Comparison of ENCODE assay signal across 9 mouse cellular contexts in the genomic region with DNA sequence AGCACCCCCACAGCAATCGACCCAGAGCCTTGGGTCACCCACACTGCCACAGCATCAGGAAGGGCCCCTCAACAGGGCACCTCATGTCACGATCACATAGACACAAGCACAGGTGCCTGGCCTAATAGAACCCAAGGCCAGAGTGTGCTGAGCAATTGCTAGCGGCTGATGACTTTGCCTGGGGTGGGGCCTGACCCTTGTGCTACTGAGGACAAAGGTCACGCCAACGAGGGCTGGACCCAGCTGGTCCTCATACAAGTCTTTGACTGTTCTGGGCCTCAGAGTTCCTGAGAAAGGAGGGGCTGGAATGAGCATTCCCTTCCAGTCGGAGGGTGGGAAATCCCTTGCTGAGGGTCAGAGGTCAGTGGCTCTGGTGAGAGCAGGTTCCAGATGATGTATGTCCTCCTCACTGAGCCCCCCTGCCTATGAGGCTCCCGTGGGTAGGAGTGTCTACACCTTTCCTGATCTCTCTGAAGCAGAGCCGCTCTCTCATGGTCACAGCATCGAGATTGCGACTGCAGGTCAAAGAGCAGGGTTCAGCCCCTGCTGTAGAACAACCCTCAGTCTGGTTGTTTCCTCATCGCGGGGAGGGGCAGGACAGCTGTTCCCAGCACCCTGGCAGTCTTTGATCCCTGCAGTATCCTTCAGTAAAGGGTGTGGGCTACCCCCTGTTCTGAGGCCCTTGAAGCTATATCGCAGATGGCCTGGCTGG. TPM values are rescaled to one million over a fixed set of nuclear protein-coding genes. Genes with fewer than 3 reads are reported as not detected.
DNase-seq lines count a peak whose midpoint lies in the region; ATAC-seq and TF ChIP-seq lines count a peak whose summit lies in the region.
"Not testable (repeated sequence)": the region's sequence is repeated elsewhere in the genome, so short reads cannot be mapped to it uniquely, and the experiment has no call there.
"Had no signal": no experiment of that assay in that cellular context is flagged by ENCODE, and none has a peak within 500 bp of the region (broad histone marks: within the 10 kb centered on the region; RNA-seq: fewer than 3 reads in every experiment).

No protein-coding gene starts in this region.

- not testable (repeated sequence) for H3K36me3 ChIP-seq in hindbrain, embryonic 11.5 days (ENCODE audit: control insufficient read depth, insufficient read depth, low read length); intestine, embryonic 15.5 days; kidney, embryonic 16.5 days (ENCODE audit: insufficient read depth, low read length); liver, embryonic 12.5 days; liver, postnatal 0 days (replicated peaks; ENCODE audit: insufficient read depth, low read length); midbrain, postnatal 0 days (ENCODE audit: insufficient read depth, low read length); stomach, postnatal 0 days (ENCODE audit: control insufficient read depth, insufficient read depth, low read length)

- TF ChIP-seq CTCF in liver, postnatal 0 days (IDR thresholded peaks at IDR 0.05; ENCODE audit: low read depth); midbrain, postnatal 0 days (IDR thresholded peaks at IDR 0.05); stomach, postnatal 0 days (IDR thresholded peaks at IDR 0.05; ENCODE audit: low read depth): not testable (repeated sequence)

- peak; percentile 43; the same call in 1 of the 2 replicates for ATAC-seq in hindbrain, embryonic 11.5 days (ENCODE audit: low FRiP score)
- peak; percentile 95 for ATAC-seq in intestine, embryonic 15.5 days
- ATAC-seq in kidney, embryonic 16.5 days (ENCODE audit: low FRiP score, low TSS enrichment), result peak; percentile 37; the same call in 1 of the 2 replicates
- peak; percentile 63 for ATAC-seq in liver, embryonic 12.5 days
- ATAC-seq in liver, postnatal 0 days, result peak; percentile 83
- ATAC-seq in midbrain, postnatal 0 days (ENCODE audit: low FRiP score), result peak; percentile 28; the same call in 1 of the 2 replicates
- ATAC-seq in stomach, postnatal 0 days (ENCODE audit: low FRiP score, low TSS enrichment), result peak; percentile 68

- not testable (repeated sequence) for H3K27ac ChIP-seq in hindbrain, embryonic 11.5 days (ENCODE audit: low read depth, low read length); intestine, embryonic 15.5 days; kidney, embryonic 16.5 days (ENCODE audit: low read length); liver, embryonic 12.5 days; liver, postnatal 0 days (ENCODE audit: low read depth); midbrain, postnatal 0 days (ENCODE audit: low read depth, low read length); stomach, postnatal 0 days (replicated peaks)

- H3K9me3 ChIP-seq in hindbrain, embryonic 11.5 days (ENCODE audit: control insufficient read depth, low read length); intestine, embryonic 15.5 days; kidney, embryonic 16.5 days (ENCODE audit: low read length); liver, embryonic 12.5 days (replicated peaks); liver, postnatal 0 days (ENCODE audit: low read length); midbrain, postnatal 0 days (ENCODE audit: low read length); stomach, postnatal 0 days (ENCODE audit: control insufficient read depth, low read length): not testable (repeated sequence)

- DNase-seq in hindbrain, embryonic 11.5 days (ENCODE audit: low spot score); liver, postnatal 0 days; midbrain, postnatal 0 days (ENCODE audit: low spot score); stomach, postnatal 0 days (ENCODE audit: low spot score): not testable (repeated sequence)

- H3K9ac ChIP-seq in hindbrain, embryonic 11.5 days (ENCODE audit: low read depth, low read length); intestine, embryonic 15.5 days; kidney, embryonic 16.5 days (replicated peaks; ENCODE audit: low read length); liver, embryonic 12.5 days; liver, postnatal 0 days (replicated peaks); midbrain, postnatal 0 days (replicated peaks; ENCODE audit: low read length, poor library complexity, severe bottlenecking); stomach, postnatal 0 days (ENCODE audit: low read length): not testable (repeated sequence)

- H3K27me3 ChIP-seq in hindbrain, embryonic 11.5 days (ENCODE audit: control insufficient read depth, insufficient read depth, low read length); intestine, embryonic 15.5 days (replicated peaks); kidney, embryonic 16.5 days (ENCODE audit: insufficient read depth, low read length); liver, embryonic 12.5 days (replicated peaks); liver, postnatal 0 days (ENCODE audit: insufficient read depth, low read length); midbrain, postnatal 0 days (ENCODE audit: insufficient read depth, low read length); stomach, postnatal 0 days (ENCODE audit: control insufficient read depth, insufficient read depth, low read length): not testable (repeated sequence)

- H3K4me2 ChIP-seq in hindbrain, embryonic 11.5 days (replicated peaks; ENCODE audit: low read depth, low read length); intestine, embryonic 15.5 days (replicated peaks); kidney, embryonic 16.5 days (replicated peaks; ENCODE audit: low read depth, low read length); liver, embryonic 12.5 days; liver, postnatal 0 days (ENCODE audit: low read depth, low read length); midbrain, postnatal 0 days (ENCODE audit: low read depth, low read length, poor library complexity, severe bottlenecking); stomach, postnatal 0 days (replicated peaks; ENCODE audit: low read depth): not testable (repeated sequence)

- not testable (repeated sequence) for H3K4me3 ChIP-seq in hindbrain, embryonic 11.5 days (ENCODE audit: low read depth, low read length); intestine, embryonic 15.5 days (replicated peaks); kidney, embryonic 16.5 days (ENCODE audit: low read length); liver, embryonic 12.5 days; liver, postnatal 0 days (ENCODE audit: low read depth, low read length); midbrain, postnatal 0 days (ENCODE audit: low read depth, low read length); stomach, postnatal 0 days (ENCODE audit: low read depth, low read length)

- H3K4me1 ChIP-seq in hindbrain, embryonic 11.5 days (replicated peaks; ENCODE audit: control insufficient read depth, insufficient read depth, low read length); intestine, embryonic 15.5 days (replicated peaks); kidney, embryonic 16.5 days (ENCODE audit: insufficient read depth, low read length); liver, embryonic 12.5 days; liver, postnatal 0 days (ENCODE audit: insufficient read depth); midbrain, postnatal 0 days (ENCODE audit: insufficient read depth, low read length); stomach, postnatal 0 days (replicated peaks; ENCODE audit: control insufficient read depth, insufficient read depth): not testable (repeated sequence)

- 59% methylated on average over 6 of the region's 13 CpGs for WGBS in hindbrain, embryonic 11.5 days
- 45% methylated on average over 8 of the region's 13 CpGs for WGBS in intestine, embryonic 15.5 days
- 38% methylated on average over 6 of the region's 13 CpGs for WGBS in kidney, embryonic 16.5 days
- WGBS in liver, embryonic 12.5 days (ENCODE audit: insufficient replicate concordance), result 52% methylated on average over 8 of the region's 13 CpGs
- WGBS in liver, postnatal 0 days (ENCODE audit: insufficient replicate concordance), result 47% methylated on average over 6 of the region's 13 CpGs
- 78% methylated on average over 7 of the region's 13 CpGs for WGBS in midbrain, postnatal 0 days
- 54% methylated on average over 6 of the region's 13 CpGs for WGBS in stomach, postnatal 0 days

- TF ChIP-seq EP300 in liver, postnatal 0 days (IDR thresholded peaks at IDR 0.05; ENCODE audit: low read depth); stomach, postnatal 0 days (optimal IDR thresholded peaks at IDR 0.05): not testable (repeated sequence)

RNA-seq across cellular contexts. Expression of a gene that starts 16.4 kb away (rescaled TPM):
- 30.7 and 41.5 TPM in 2 replicates for polyA plus RNA-seq in hindbrain, embryonic 11.5 days (2014; fragmentation: Nextera tagmentation; extraction: Ambion mirVana)
- 30.2 and 38.1 TPM in 2 replicates for polyA plus RNA-seq in intestine, embryonic 15.5 days (2015; fragmentation: Nextera tagmentation; extraction: Ambion mirVana)
- 38.4 and 47.6 TPM in 2 replicates for polyA plus RNA-seq in kidney, embryonic 16.5 days (2015; fragmentation: Nextera tagmentation; extraction: Ambion mirVana)
- 8.1 and 10.1 TPM in 2 replicates for polyA plus RNA-seq in liver, embryonic 12.5 days (2016; fragmentation: Nextera tagmentation; extraction: Ambion mirVana)
- polyA plus RNA-seq in liver, postnatal 0 days (2015; fragmentation: Nextera tagmentation; extraction: Ambion mirVana), result 6.7 and 7.0 TPM in 2 replicates
- 14.2 and 16.9 TPM in 2 replicates for total RNA-seq in midbrain, postnatal 0 days (2014; rRNA removed)
- 12.7 and 16.4 TPM in 2 replicates for polyA plus RNA-seq in midbrain, postnatal 0 days (2015; fragmentation: Nextera tagmentation; extraction: Ambion mirVana)
- 12.6 and 15.5 TPM in 2 replicates for polyA plus RNA-seq in stomach, postnatal 0 days (2015; fragmentation: Nextera tagmentation; extraction: Ambion mirVana)

RNA-seq across cellular contexts. Expression of a gene that starts 37.9 kb away (rescaled TPM):
- 323 and 333 TPM in 2 replicates for polyA plus RNA-seq in hindbrain, embryonic 11.5 days (2014; fragmentation: Nextera tagmentation; extraction: Ambion mirVana)
- 254 and 273 TPM in 2 replicates for polyA plus RNA-seq in intestine, embryonic 15.5 days (2015; fragmentation: Nextera tagmentation; extraction: Ambion mirVana)
- 211 and 239 TPM in 2 replicates for polyA plus RNA-seq in kidney, embryonic 16.5 days (2015; fragmentation: Nextera tagmentation; extraction: Ambion mirVana)
- polyA plus RNA-seq in liver, embryonic 12.5 days (2016; fragmentation: Nextera tagmentation; extraction: Ambion mirVana), result 103 and 105 TPM in 2 replicates
- polyA plus RNA-seq in liver, postnatal 0 days (2015; fragmentation: Nextera tagmentation; extraction: Ambion mirVana), result 52.8 and 54.5 TPM in 2 replicates
- total RNA-seq in midbrain, postnatal 0 days (2014; rRNA removed), result 139 and 140 TPM in 2 replicates
- 274 and 277 TPM in 2 replicates for polyA plus RNA-seq in midbrain, postnatal 0 days (2015; fragmentation: Nextera tagmentation; extraction: Ambion mirVana)
- polyA plus RNA-seq in stomach, postnatal 0 days (2015; fragmentation: Nextera tagmentation; extraction: Ambion mirVana), result 186 and 187 TPM in 2 replicates

RNA-seq across cellular contexts. Expression of a gene that starts 41.0 kb away (rescaled TPM):
- 0.15 and 0.64 TPM in 2 replicates for polyA plus RNA-seq in hindbrain, embryonic 11.5 days (2014; fragmentation: Nextera tagmentation; extraction: Ambion mirVana)
- polyA plus RNA-seq in intestine, embryonic 15.5 days (2015; fragmentation: Nextera tagmentation; extraction: Ambion mirVana), result 1.9 and 2.4 TPM in 2 replicates
- polyA plus RNA-seq in kidney, embryonic 16.5 days (2015; fragmentation: Nextera tagmentation; extraction: Ambion mirVana), result 1.2 and 1.3 TPM in 2 replicates
- polyA plus RNA-seq in liver, embryonic 12.5 days (2016; fragmentation: Nextera tagmentation; extraction: Ambion mirVana), result not detected in 2 replicates
- 0.18 and 0.21 TPM in 2 replicates for polyA plus RNA-seq in liver, postnatal 0 days (2015; fragmentation: Nextera tagmentation; extraction: Ambion mirVana)
- total RNA-seq in midbrain, postnatal 0 days (2014; rRNA removed), result 0.33 TPM in 1 of 2 replicates, not detected in the other
- 0.49 and 0.65 TPM in 2 replicates for polyA plus RNA-seq in midbrain, postnatal 0 days (2015; fragmentation: Nextera tagmentation; extraction: Ambion mirVana)
- polyA plus RNA-seq in stomach, postnatal 0 days (2015; fragmentation: Nextera tagmentation; extraction: Ambion mirVana), result 0.99 and 1.1 TPM in 2 replicates
- total RNA-seq: layer of hippocampus, postnatal 36 days had no signal
- polyA plus RNA-seq: midbrain, embryonic 11.5 days had no signal

Comparison
In these comparisons a context has a peak if more than half of its experiments do, and no peak if none do; other contexts are left out.
1. ATAC-seq: peak in every context shown above with its lines; median percentile 95 in intestine, embryonic 15.5 days; 83 in liver, postnatal 0 days; 68 in stomach, postnatal 0 days; 63 in liver, embryonic 12.5 days; 43 in hindbrain, embryonic 11.5 days; 37 in kidney, embryonic 16.5 days; 28 in midbrain, postnatal 0 days.